Mouse (Mus musculus): ENCODE measurements around the gene Zfp609. TPM values are rescaled to one million over a fixed set of nuclear protein-coding genes. Genes with fewer than 3 reads are reported as not detected.
"Not testable (repeated sequence)": the region's sequence is repeated elsewhere in the genome, so short reads cannot be mapped to it uniquely, and the experiment has no call there.

Gene Zfp609
- polyA plus RNA-seq, 1 experiment from 2014 or later: 4.5 TPM

GRCm38 (mm10) chr9:65786885-65787787 lies 40.2 kb downstream of the Zfp609 start:
- Histone ChIP-seq H3K36me3 (ENCODE audit: control insufficient read depth, insufficient read depth, low read length) (no peaks in the 10 kb centered on the region), H3K27ac (ENCODE audit: low read length) (peak overlapping the region; percentile 28), H3K4me2 (ENCODE audit: low read depth, low read length) (no peak overlapping the region), H3K4me3 (ENCODE audit: low read length) (no peak overlapping the region), H3K4me1 (replicated peaks; ENCODE audit: control insufficient read depth, insufficient read depth, low read length) (peaks cover 24% of the 10 kb centered on the region), H3K27me3 (ENCODE audit: control insufficient read depth, insufficient read depth, low read depth, low read length) (no peaks in the 10 kb centered on the region), H3K9me3 (ENCODE audit: control insufficient read depth, low read length) (no peaks in the 10 kb centered on the region), H3K9ac (ENCODE audit: low read length) (peak overlapping the region; percentile 14; the same call in 1 of the 2 replicates)
- peak; percentile 61 for ATAC-seq (ENCODE audit: low read depth)
- 35% methylated on average over 8 of the region's 8 CpGs for WGBS

DNA sequence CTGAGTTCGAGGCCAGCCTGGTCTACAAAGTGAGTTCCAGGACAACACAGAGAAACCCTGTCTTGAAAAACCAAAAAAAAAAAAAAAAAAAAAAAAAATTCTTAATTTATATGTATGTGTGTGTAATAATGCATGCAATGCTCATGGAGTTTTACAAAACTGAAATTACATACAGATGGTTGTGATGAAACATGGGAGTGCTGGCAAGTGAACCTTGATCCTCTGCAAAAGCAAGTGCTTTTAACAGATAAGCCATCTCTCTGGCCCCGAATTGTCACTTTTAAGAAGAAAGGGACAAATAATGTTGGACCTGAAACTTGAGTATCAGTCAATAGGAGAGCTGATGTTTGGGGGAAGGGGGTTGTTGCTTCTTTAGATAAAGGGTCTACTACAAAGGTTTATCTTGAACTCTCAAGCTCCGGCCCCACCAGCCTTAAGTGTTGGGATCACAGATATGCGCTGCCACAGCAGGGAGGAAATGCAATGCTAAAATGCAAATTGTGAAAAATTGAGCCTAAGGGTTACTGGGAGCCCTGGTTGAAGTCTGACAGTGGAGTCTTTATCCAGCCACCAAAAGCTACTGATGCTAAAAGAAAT lies 41.5 kb downstream of the Zfp609 start:
- Histone ChIP-seq H3K4me3 (ENCODE audit: low read length) (no peak overlapping the region), H3K4me1 (replicated peaks; ENCODE audit: control insufficient read depth, insufficient read depth, low read length) (peaks cover 16% of the 10 kb centered on the region), H3K9ac (ENCODE audit: low read length) (no peak overlapping the region), H3K9me3 (ENCODE audit: control insufficient read depth, low read length) (no peaks in the 10 kb centered on the region), H3K27ac (ENCODE audit: low read length) (no peak overlapping the region), H3K4me2 (ENCODE audit: low read depth, low read length) (no peak overlapping the region), H3K27me3 (ENCODE audit: control insufficient read depth, insufficient read depth, low read depth, low read length) (no peaks in the 10 kb centered on the region), H3K36me3 (ENCODE audit: control insufficient read depth, insufficient read depth, low read length) (no peaks in the 10 kb centered on the region)
- 61% methylated on average over 4 of the region's 4 CpGs for WGBS
- ATAC-seq (ENCODE audit: low read depth): no peak

- not testable (repeated sequence) for H3K27ac ChIP-seq (ENCODE audit: low read length); H3K4me3 ChIP-seq (ENCODE audit: low read length); H3K9ac ChIP-seq (ENCODE audit: low read length); H3K27me3 ChIP-seq (ENCODE audit: control insufficient read depth, insufficient read depth, low read depth, low read length); ATAC-seq (ENCODE audit: low read depth); H3K4me1 ChIP-seq (replicated peaks; ENCODE audit: control insufficient read depth, insufficient read depth, low read length); H3K4me2 ChIP-seq (ENCODE audit: low read depth, low read length); H3K9me3 ChIP-seq (ENCODE audit: control insufficient read depth, low read length); H3K36me3 ChIP-seq (ENCODE audit: control insufficient read depth, insufficient read depth, low read length)
- 79% methylated on average over 3 of the region's 3 CpGs for WGBS
Measured at GRCm38 (mm10) chr9:65779619-65780018, 47.7 kb downstream of the Zfp609 start.

DNA sequence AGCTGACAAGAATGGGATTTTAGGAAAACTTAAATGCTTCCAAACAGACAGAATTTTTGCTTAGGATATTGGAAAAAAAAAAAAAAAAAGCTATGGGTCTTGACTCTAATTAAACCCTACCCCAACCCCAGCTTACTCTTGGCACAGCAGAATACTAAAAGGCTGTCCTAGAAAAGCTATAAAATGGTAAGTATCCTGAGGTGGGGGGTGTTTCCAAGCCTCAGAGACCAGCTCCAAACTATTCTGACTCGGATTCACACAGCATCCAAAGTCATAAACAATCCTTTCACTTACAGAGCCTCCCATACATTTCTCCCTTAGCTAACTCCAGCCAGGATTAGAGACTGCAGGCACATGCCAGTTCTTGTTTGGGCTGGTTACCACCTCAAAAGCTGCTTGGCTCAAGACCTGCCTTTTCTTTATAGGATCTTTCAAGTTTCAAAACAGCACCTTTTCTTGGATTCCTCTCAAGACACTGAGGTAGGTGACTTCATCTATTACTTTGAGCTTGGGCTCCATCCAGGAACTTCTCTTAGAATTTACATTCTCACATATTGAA lies 50.4 kb downstream of the Zfp609 start:
- Histone ChIP-seq H3K9ac (ENCODE audit: low read length) (no peak overlapping the region), H3K4me3 (ENCODE audit: low read length) (no peak overlapping the region), H3K36me3 (ENCODE audit: control insufficient read depth, insufficient read depth, low read length) (0 out of 2 replicates have a peak, but pooled peaks cover 2% of the 10 kb centered on the region), H3K27me3 (ENCODE audit: control insufficient read depth, insufficient read depth, low read depth, low read length) (no peaks in the 10 kb centered on the region), H3K4me1 (replicated peaks; ENCODE audit: control insufficient read depth, insufficient read depth, low read length) (peaks cover 5% of the 10 kb centered on the region), H3K27ac (ENCODE audit: low read length) (no peak overlapping the region), H3K4me2 (ENCODE audit: low read depth, low read length) (no peak overlapping the region), H3K9me3 (ENCODE audit: control insufficient read depth, low read length) (no peaks in the 10 kb centered on the region)
- 0% methylated on average over 1 of the region's 1 CpGs for WGBS
- no peak for ATAC-seq (ENCODE audit: low read depth)

DNA sequence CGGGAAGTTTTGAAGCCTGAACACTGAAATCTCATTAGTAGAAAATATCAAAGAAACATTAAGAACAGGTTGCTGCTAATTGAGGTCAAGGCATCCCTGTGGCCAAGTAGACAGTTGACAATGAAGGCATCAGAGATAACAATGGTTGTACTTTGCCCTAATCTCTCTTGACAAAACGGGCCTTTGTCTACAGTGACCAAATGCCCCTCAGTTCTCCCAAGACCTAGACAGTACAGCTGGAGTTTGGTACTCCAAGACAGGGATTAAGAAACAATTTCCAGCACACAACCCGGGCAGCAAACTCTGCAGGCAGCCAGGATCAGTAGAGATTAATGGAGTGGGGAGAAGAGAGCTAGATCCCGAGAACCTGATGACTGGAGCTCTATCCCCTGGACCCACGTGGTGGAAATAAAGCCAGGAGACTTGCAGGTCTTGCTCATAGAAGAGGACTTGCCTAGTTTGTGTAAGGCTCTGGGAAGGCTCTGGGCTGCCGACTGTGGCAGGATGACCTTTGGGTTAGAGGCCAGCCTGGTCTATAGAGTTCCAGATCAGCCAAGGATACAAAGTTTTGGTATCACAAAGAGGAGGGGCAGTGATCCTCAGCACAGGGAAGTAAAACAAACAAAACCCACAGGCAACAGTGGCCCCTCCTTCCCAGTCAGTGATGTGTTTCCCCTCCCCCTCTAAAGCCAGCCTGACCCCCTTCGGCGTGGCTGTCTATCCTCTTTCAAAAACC lies 51.1 kb downstream of the Zfp609 start:
- Histone ChIP-seq H3K36me3 (ENCODE audit: control insufficient read depth, insufficient read depth, low read length) (0 out of 2 replicates have a peak, but pooled peaks cover 2% of the 10 kb centered on the region), H3K4me1 (replicated peaks; ENCODE audit: control insufficient read depth, insufficient read depth, low read length) (peaks cover 5% of the 10 kb centered on the region), H3K4me3 (ENCODE audit: low read length) (no peak overlapping the region), H3K27me3 (ENCODE audit: control insufficient read depth, insufficient read depth, low read depth, low read length) (no peaks in the 10 kb centered on the region), H3K27ac (ENCODE audit: low read length) (no peak overlapping the region), H3K9me3 (ENCODE audit: control insufficient read depth, low read length) (no peaks in the 10 kb centered on the region), H3K9ac (ENCODE audit: low read length) (no peak overlapping the region), H3K4me2 (ENCODE audit: low read depth, low read length) (no peak overlapping the region)
- ATAC-seq (ENCODE audit: low read depth): no peak
- 23% methylated on average over 8 of the region's 8 CpGs for WGBS

DNA sequence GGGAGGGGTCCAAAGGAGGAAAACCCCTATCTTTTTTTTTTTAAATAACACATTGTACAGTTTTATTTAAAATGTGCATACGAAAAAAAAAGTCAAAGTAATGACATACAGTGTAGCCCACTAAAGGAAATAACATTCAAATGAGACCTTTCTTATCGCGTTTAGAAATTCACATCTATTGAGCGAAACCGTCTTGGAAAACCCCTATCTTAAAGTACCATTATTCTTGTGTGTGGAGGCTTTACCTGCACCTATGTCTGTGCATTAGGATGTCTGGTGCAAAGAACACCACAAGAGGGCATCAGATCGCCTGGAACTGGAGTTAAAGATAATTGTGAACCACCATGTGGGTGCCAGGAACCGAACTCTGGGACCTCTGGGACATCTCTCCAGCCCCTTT lies 53.6 kb downstream of the Zfp609 start:
- H3K9ac ChIP-seq (ENCODE audit: low read length): no peak overlapping the region
- ATAC-seq (ENCODE audit: low read depth): no peak
- H3K27me3 ChIP-seq (ENCODE audit: control insufficient read depth, insufficient read depth, low read depth, low read length): no peaks in the 10 kb centered on the region
- H3K4me2 ChIP-seq (ENCODE audit: low read depth, low read length): no peak overlapping the region
- no peak overlapping the region for H3K27ac ChIP-seq (ENCODE audit: low read length)
- H3K36me3 ChIP-seq (ENCODE audit: control insufficient read depth, insufficient read depth, low read length): 0 out of 2 replicates have a peak, but pooled peaks cover 2% of the 10 kb centered on the region
- 95% methylated on average over 7 of the region's 7 CpGs for WGBS
- no peaks in the 10 kb centered on the region for H3K9me3 ChIP-seq (ENCODE audit: control insufficient read depth, low read length)
- H3K4me1 ChIP-seq (replicated peaks; ENCODE audit: control insufficient read depth, insufficient read depth, low read length): peaks cover 5% of the 10 kb centered on the region
- no peak overlapping the region for H3K4me3 ChIP-seq (ENCODE audit: low read length)

DNA sequence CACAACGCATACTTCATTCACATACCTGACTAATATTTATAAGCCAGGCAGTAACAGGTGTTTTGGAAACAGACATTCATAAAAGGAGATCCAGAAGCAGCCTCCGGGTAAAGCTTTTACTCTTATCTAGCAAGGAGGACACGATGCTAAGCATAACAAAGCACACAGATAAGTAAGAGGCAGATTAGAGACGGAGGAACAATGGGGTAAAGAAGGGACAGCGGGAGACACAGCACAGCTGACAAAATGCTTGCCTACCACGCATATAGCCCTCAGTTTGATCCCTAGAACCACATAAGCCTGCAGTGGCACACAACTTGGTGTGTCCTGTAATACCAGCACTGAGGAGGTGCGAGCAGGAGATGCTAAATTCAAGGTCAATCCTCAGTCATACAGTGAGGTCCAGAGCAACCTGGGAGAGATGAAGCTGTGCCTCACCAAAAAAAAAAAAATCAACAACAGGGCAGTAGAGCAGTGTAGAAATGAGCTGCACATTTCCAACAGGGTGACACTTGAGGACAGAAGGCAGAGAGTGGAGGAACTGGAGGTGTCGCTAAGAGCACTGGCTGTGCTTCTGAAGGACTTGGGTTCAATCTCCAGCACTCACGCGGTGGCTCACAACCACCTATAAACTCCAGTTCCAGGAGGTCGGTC lies 56.2 kb downstream of the Zfp609 start:
- H3K4me3 ChIP-seq (ENCODE audit: low read length): no peak overlapping the region
- no peak for ATAC-seq (ENCODE audit: low read depth)
- no peaks in the 10 kb centered on the region for H3K27me3 ChIP-seq (ENCODE audit: control insufficient read depth, insufficient read depth, low read depth, low read length)
- no peak overlapping the region for H3K4me2 ChIP-seq (ENCODE audit: low read depth, low read length)
- no peaks in the 10 kb centered on the region for H3K9me3 ChIP-seq (ENCODE audit: control insufficient read depth, low read length)
- H3K4me1 ChIP-seq (replicated peaks; ENCODE audit: control insufficient read depth, insufficient read depth, low read length): peaks cover under 1% of the 10 kb centered on the region; the same call in 1 of the 2 replicates
- 33% methylated on average over 11 of the region's 11 CpGs for WGBS
- no peak overlapping the region for H3K9ac ChIP-seq (ENCODE audit: low read length)
- 0 out of 2 replicates have a peak, but pooled peaks cover 2% of the 10 kb centered on the region for H3K36me3 ChIP-seq (ENCODE audit: control insufficient read depth, insufficient read depth, low read length)
- H3K27ac ChIP-seq (ENCODE audit: low read length): no peak overlapping the region

DNA sequence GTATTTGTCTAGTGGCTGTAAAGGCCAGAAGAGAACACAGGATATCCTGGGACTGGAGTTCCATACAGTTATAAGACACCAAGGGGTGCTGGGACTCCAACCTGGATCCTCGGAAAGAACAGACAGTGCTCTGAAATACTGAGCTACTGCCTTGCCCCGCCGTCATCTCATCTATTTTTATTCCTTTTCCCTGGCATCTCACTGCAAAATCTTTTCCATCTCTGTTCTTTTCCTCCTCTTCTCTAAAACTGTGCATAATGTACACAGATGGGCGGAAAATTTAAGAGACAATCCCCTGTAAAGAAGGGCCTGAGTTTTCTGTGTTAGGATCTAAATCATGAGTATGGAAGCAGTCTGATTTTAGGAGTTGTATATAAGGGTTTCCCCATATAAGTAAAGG lies 64.6 kb downstream of the Zfp609 start:
- Histone ChIP-seq H3K27me3 (ENCODE audit: control insufficient read depth, insufficient read depth, low read depth, low read length) (no peaks in the 10 kb centered on the region), H3K4me3 (ENCODE audit: low read length) (no peak overlapping the region), H3K9me3 (ENCODE audit: control insufficient read depth, low read length) (no peaks in the 10 kb centered on the region), H3K4me2 (ENCODE audit: low read depth, low read length) (no peak overlapping the region), H3K4me1 (replicated peaks; ENCODE audit: control insufficient read depth, insufficient read depth, low read length) (no peaks in the 10 kb centered on the region), H3K36me3 (ENCODE audit: control insufficient read depth, insufficient read depth, low read length) (no peaks in the 10 kb centered on the region), H3K9ac (ENCODE audit: low read length) (no peak overlapping the region), H3K27ac (ENCODE audit: low read length) (no peak overlapping the region)
- 94% methylated on average over 4 of the region's 4 CpGs for WGBS
- ATAC-seq (ENCODE audit: low read depth): no peak

Data from lung, embryonic 16.5 days (tissue).